Mouse (Mus musculus) A20 (cell line): ENCODE data around the gene Zdhhc8.
A peak's percentile ranks its signal among the peaks of the same experiment; 100 is the strongest.

Experiments
- DNase-seq: peaks from one replicate; pipeline ENCODE4 v3.0.0-alpha.2; 2011; ENCODE audit warnings: low read depth, low spot score

The Zdhhc8 gene

GRCm38 (mm10) chr16:18231047-18231446 is 3.9 kb downstream of the Zdhhc8 start:
- DNase-seq = peak; percentile 36

- no peak for DNase-seq
Measured at GRCm38 (mm10) chr16:18230617-18231016, 4.3 kb downstream of the Zdhhc8 start.

GRCm38 (mm10) chr16:18229622-18230021 is 5.3 kb downstream of the Zdhhc8 start:
- no peak for DNase-seq

GRCm38 (mm10) chr16:18228856-18229255 is 6.1 kb downstream of the Zdhhc8 start:
- no peak for DNase-seq

GRCm38 (mm10) chr16:18227897-18228422 is 7.0 kb downstream of the Zdhhc8 start:
- no peak for DNase-seq

- no peak for DNase-seq
Measured at GRCm38 (mm10) chr16:18227187-18227586, 7.7 kb downstream of the Zdhhc8 start.

GRCm38 (mm10) chr16:18222188-18222587 is 12.7 kb downstream of the Zdhhc8 start:
- DNase-seq = no peak

GRCm38 (mm10) chr16:18221543-18221898 is 13.4 kb downstream of the Zdhhc8 start:
- peak; percentile 35 for DNase-seq

GRCm38 (mm10) chr16:18220856-18221542 is 13.9 kb downstream of the Zdhhc8 start:
- no peak for DNase-seq

GRCm38 (mm10) chr16:18220001-18220400 is 14.9 kb downstream of the Zdhhc8 start:
- DNase-seq = peak; percentile 52

- no peak for DNase-seq
Measured at GRCm38 (mm10) chr16:18218580-18218996, 16.3 kb downstream of the Zdhhc8 start.

GRCm38 (mm10) chr16:18217579-18217978 is 17.4 kb downstream of the Zdhhc8 start, which contains the start of gene Ccdc188:
TSS of gene Ccdc188 (plus strand) at chr16:18217879.
- no peak for DNase-seq

- DNase-seq = no peak
Measured at GRCm38 (mm10) chr16:18214858-18215257, 20.1 kb downstream of the Zdhhc8 start.

GRCm38 (mm10) chr16:18213689-18214088 is 21.2 kb downstream of the Zdhhc8 start:
- DNase-seq = no peak

GRCm38 (mm10) chr16:18211417-18212171 is 23.3 kb downstream of the Zdhhc8 start:
- DNase-seq = peak; percentile 69

GRCm38 (mm10) chr16:18210701-18211416 is 24.1 kb downstream of the Zdhhc8 start:
- peak; percentile 57 for DNase-seq

GRCm38 (mm10) chr16:18203430-18204091 is 31.4 kb downstream of the Zdhhc8 start:
- DNase-seq = no peak

GRCm38 (mm10) chr16:18202061-18202460 is 32.9 kb downstream of the Zdhhc8 start:
- DNase-seq = peak; percentile 40

- DNase-seq = no peak
Measured at GRCm38 (mm10) chr16:18201620-18202019, 33.3 kb downstream of the Zdhhc8 start.

GRCm38 (mm10) chr16:18200062-18200461 is 34.9 kb downstream of the Zdhhc8 start:
- DNase-seq = no peak

- DNase-seq = no peak
Measured at GRCm38 (mm10) chr16:18198365-18199098, 36.4 kb downstream of the Zdhhc8 start.
